Mouse (Mus musculus) kidney, adult 2 months (tissue): ENCODE measurements around the gene Tpsb2.

Source experiments
- CTCF ChIP-seq: fragments of 200-500 bp; conservative IDR thresholded peaks from 2 replicates; pipeline ENCODE4 v1.5.1; 2011; ENCODE audit warnings: low read depth, mild to moderate bottlenecking, control low read depth, low read length, moderate library complexity, mixed read lengths; ENCODE audit not compliant: insufficient read depth, insufficient read length
- POLR2A ChIP-seq: fragments of 200-500 bp; IDR thresholded peaks from one replicate; pipeline ENCODE4 v1.6.1; 2011; ENCODE audit warnings: low read depth, low read length, control low read depth

DNA sequence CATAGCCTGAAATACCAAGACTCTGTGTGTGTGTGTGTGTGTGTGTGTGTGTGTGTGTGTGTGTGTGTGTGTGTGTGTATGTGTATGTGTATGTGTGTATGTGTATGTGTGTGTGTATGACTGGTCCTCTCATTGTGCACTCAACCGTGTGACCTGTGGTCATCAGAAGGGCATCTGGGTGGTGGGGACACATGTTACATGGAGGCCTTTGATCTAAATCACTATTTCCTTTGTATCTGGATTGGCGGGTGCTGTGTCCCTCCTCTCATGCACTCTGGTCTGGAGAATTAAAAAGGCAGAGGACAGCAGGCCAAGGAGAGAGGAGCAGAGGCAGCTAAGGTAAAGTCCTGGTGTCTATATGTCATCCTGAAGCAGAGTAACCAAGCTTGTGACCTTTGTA is at the start of gene Tpsb2:
- TF ChIP-seq POLR2A (no peak), CTCF (no peak)
